8 mouse cellular contexts compared by ENCODE assay signal in genomic region chr13:56251924-56252619, GRCm38 (mm10). TPM values are rescaled to one million over a fixed set of nuclear protein-coding genes. Genes with fewer than 3 reads are reported as not detected.
A peak's percentile ranks its signal among the peaks of the same experiment; 100 is the strongest.
DNase-seq lines count a peak whose midpoint lies in the region; ATAC-seq and TF ChIP-seq lines count a peak whose summit lies in the region.

Gene Neurog1, minus strand, starts transcription at chr13:56252163.

- no peak for ATAC-seq in heart, embryonic 13.5 days (ENCODE audit: extremely low read depth, insufficient number of reproducible peaks, low FRiP score, low TSS enrichment)
- peak; percentile 28 for ATAC-seq in Patski
- ATAC-seq in forebrain, embryonic 14.5 days: peak; percentile 86
- 0 out of 2 replicates have a peak, but pooled peaks have one; percentile 31 for ATAC-seq in midbrain, postnatal 0 days (ENCODE audit: low FRiP score)

- peak within 1 kb of the TSS; percentile 68 for H3K4me2 ChIP-seq in heart, embryonic 13.5 days
- H3K4me2 ChIP-seq in forebrain, embryonic 14.5 days (ENCODE audit: low read length): peak within 1 kb of the TSS; percentile 63
- peak within 1 kb of the TSS; percentile 39 for H3K4me2 ChIP-seq in midbrain, postnatal 0 days (ENCODE audit: low read depth, low read length, poor library complexity, severe bottlenecking)

- peaks cover 11% of the 10 kb centered on the region for H3K4me1 ChIP-seq in heart, embryonic 13.5 days
- peaks cover 15% of the 10 kb centered on the region; the same call in 1 of the 2 replicates for H3K4me1 ChIP-seq in forebrain, embryonic 14.5 days (ENCODE audit: control insufficient read depth, insufficient read depth, low read length)
- H3K4me1 ChIP-seq in midbrain, postnatal 0 days (ENCODE audit: insufficient read depth, low read length): no peaks in the 10 kb centered on the region

- no peak within 1 kb of the TSS for H3K27ac ChIP-seq in heart, embryonic 13.5 days (replicated peaks)
- peak within 1 kb of the TSS; percentile 33; the same call in 1 of the 2 replicates for H3K27ac ChIP-seq in forebrain, embryonic 14.5 days (ENCODE audit: low read depth, low read length)
- H3K27ac ChIP-seq in layer of hippocampus, adult 2 months: no peak within 1 kb of the TSS
- no peak within 1 kb of the TSS for H3K27ac ChIP-seq in midbrain, postnatal 0 days (ENCODE audit: low read depth, low read length)

- H3K9me3 ChIP-seq in heart, embryonic 13.5 days: no peaks in the 10 kb centered on the region
- H3K9me3 ChIP-seq in forebrain, embryonic 14.5 days (replicated peaks; ENCODE audit: control insufficient read depth, low read length): no peaks in the 10 kb centered on the region
- H3K9me3 ChIP-seq in midbrain, postnatal 0 days (ENCODE audit: low read length): no peaks in the 10 kb centered on the region

- no peaks in the 10 kb centered on the region for H3K36me3 ChIP-seq in heart, embryonic 13.5 days
- no peaks in the 10 kb centered on the region for H3K36me3 ChIP-seq in forebrain, embryonic 14.5 days (ENCODE audit: control insufficient read depth, insufficient read depth, low read length)
- H3K36me3 ChIP-seq in midbrain, postnatal 0 days (ENCODE audit: insufficient read depth, low read length): no peaks in the 10 kb centered on the region

- peak within 1 kb of the TSS; percentile 44 for H3K4me3 ChIP-seq in heart, embryonic 13.5 days
- peak within 1 kb of the TSS; percentile 33 for H3K4me3 ChIP-seq in forebrain, embryonic 14.5 days (ENCODE audit: low read depth, low read length)
- H3K4me3 ChIP-seq in layer of hippocampus, adult 2 months: peak within 1 kb of the TSS; percentile 32; the same call in 1 of the 2 replicates
- H3K4me3 ChIP-seq in midbrain, postnatal 0 days (ENCODE audit: low read depth, low read length): peak within 1 kb of the TSS; percentile 30

- POLR2A ChIA-PET in Patski (lab: Charles Lee): no interaction called here

- no peak for TF ChIP-seq CTCF in Patski (IDR thresholded peaks at IDR 0.05)
- TF ChIP-seq CTCF in layer of hippocampus, adult 2 months (conservative IDR thresholded peaks at IDR 0.05): no peak
- TF ChIP-seq CTCF in midbrain, postnatal 0 days (IDR thresholded peaks at IDR 0.05): no peak

- H3K9ac ChIP-seq in heart, embryonic 13.5 days: peak within 1 kb of the TSS; percentile 30; the same call in 1 of the 2 replicates
- H3K9ac ChIP-seq in forebrain, embryonic 14.5 days (ENCODE audit: low read length): peak within 1 kb of the TSS; percentile 45
- no peak within 1 kb of the TSS for H3K9ac ChIP-seq in midbrain, postnatal 0 days (replicated peaks; ENCODE audit: low read length, poor library complexity, severe bottlenecking)

- peaks cover 100% of the 10 kb centered on the region for H3K27me3 ChIP-seq in heart, embryonic 13.5 days (replicated peaks)
- H3K27me3 ChIP-seq in Patski: peaks cover 31% of the 10 kb centered on the region
- H3K27me3 ChIP-seq in forebrain, embryonic 14.5 days (replicated peaks; ENCODE audit: control insufficient read depth, insufficient read depth, low read length): peaks cover 94% of the 10 kb centered on the region
- peaks cover 92% of the 10 kb centered on the region for H3K27me3 ChIP-seq in midbrain, postnatal 0 days (ENCODE audit: insufficient read depth, low read length)

- in situ Hi-C loops in Patski (cut with MboI; ENCODE audit: low pct_unique_long_range_greater_than_20kb): loop anchor here (5.0 kb wide), 1 partner anchor 50 kb away; no protein-coding TSS in a partner anchor

- DNase-seq in heart, postnatal 36 days: no peak
- no peak for DNase-seq in Patski (ENCODE audit: low read depth, low spot score)
- DNase-seq in forebrain, embryonic 14.5 days (ENCODE audit: low spot score): peak; percentile 78
- DNase-seq in layer of hippocampus, adult 2 months (ENCODE audit: low spot score in 2 of 2): peak; percentile 26 to 42
- peak; percentile 29 for DNase-seq in midbrain, postnatal 0 days (ENCODE audit: low spot score)
- DNase-seq in urinary bladder, adult 18-20 months (ENCODE audit: low spot score in 2 of 2): no peak
- no peak for DNase-seq in urinary bladder, postnatal 4 days (ENCODE audit: low spot score in 2 of 2)

- intact Hi-C loops in heart, postnatal 36 days (cut with DNase I): no loop called here

- WGBS in heart, embryonic 13.5 days: 1% methylated on average over 65 of the region's 65 CpGs
- WGBS in forebrain, embryonic 14.5 days: under 1% methylated on average over 65 of the region's 65 CpGs
- WGBS in midbrain, postnatal 0 days: under 1% methylated on average over 60 of the region's 65 CpGs

- CTCF ChIA-PET in Patski (lab: Charles Lee): no interaction called here

RNA-seq across cellular contexts. Expression of gene Neurog1, which starts in this region (rescaled TPM):
- polyA plus RNA-seq in heart, embryonic 13.5 days (2015; fragmentation: Nextera tagmentation; extraction: Ambion mirVana): not detected in 2 replicates
- not detected for total RNA-seq in heart, postnatal 36 days (2021)
- 0.04 TPM for polyA plus RNA-seq in Patski (2021)
- polyA plus RNA-seq in forebrain, embryonic 14.5 days (2014; fragmentation: Nextera tagmentation; extraction: Ambion mirVana): 3.4 and 4.3 TPM in 2 replicates
- under 1 TPM in 1 of 2 experiments, not detected in 1; 0.20 TPM for total RNA-seq in layer of hippocampus, adult 2 months (2021)
- not detected in 2 replicates for total RNA-seq in midbrain, postnatal 0 days (2014; rRNA removed)
- not detected in 2 replicates for polyA plus RNA-seq in midbrain, postnatal 0 days (2015; fragmentation: Nextera tagmentation; extraction: Ambion mirVana)

Comparison
In these comparisons a context has a peak if more than half of its experiments do, and no peak if none do; other contexts are left out.
1. Peak in ATAC-seq in Patski; RNA of the gene not detected or under 1 TPM.
2. Peak in DNase-seq and H3K4me3 ChIP-seq in layer of hippocampus, adult 2 months; RNA of the gene not detected or under 1 TPM.
3. Peak in DNase-seq, ATAC-seq, H3K4me3 ChIP-seq and H3K4me2 ChIP-seq in midbrain, postnatal 0 days; RNA of the gene not detected or under 1 TPM.